Comparison of ENCODE assay signal across 13 mouse cellular contexts in the genomic region with DNA sequence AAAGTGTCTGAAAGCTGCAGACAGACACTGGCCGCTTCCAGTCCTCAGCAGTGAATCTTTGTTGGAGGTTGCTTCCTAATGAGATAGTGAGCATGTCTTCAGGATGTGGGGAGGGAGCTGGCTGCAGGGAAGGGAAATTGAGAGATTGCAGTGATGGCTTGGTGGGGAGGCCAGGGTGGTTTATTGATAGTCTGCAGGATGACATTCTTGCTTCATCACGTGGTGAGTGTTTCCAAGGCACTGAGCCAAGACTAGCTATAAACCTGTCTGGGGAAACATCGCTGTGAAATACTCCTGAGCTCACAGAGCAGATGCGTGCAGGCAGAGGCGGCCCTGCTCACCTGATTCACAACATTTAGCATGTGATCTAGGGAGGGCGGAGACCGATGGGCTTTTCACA. TPM values are rescaled to one million over a fixed set of nuclear protein-coding genes. Genes with fewer than 3 reads are reported as not detected.
DNase-seq lines count a peak whose midpoint lies in the region; ATAC-seq and TF ChIP-seq lines count a peak whose summit lies in the region.
"Had no signal": no experiment of that assay in that cellular context is flagged by ENCODE, and none has a peak within 500 bp of the region (broad histone marks: within the 10 kb centered on the region; RNA-seq: fewer than 3 reads in every experiment).

No protein-coding gene starts in this region.

- peaks cover 21% of the 10 kb centered on the region for H3K4me1 ChIP-seq in cerebellum, adult 2 months (ENCODE audit: control insufficient read depth, insufficient read depth, low read length)
- H3K4me1 ChIP-seq in liver, embryonic 11.5 days (replicated peaks; ENCODE audit: control insufficient read depth, insufficient read depth, low read length), result no peaks in the 10 kb centered on the region
- H3K4me1 ChIP-seq in hindbrain, embryonic 16.5 days (ENCODE audit: control insufficient read depth, insufficient read depth, low read depth, low read length), result no peaks in the 10 kb centered on the region
- peaks cover 8% of the 10 kb centered on the region; the same call in 1 of the 2 replicates for H3K4me1 ChIP-seq in limb, embryonic 14.5 days (ENCODE audit: control insufficient read depth, insufficient read depth, low read length)
- H3K4me1 ChIP-seq: midbrain, embryonic 12.5 days had no signal

- no peak for TF ChIP-seq POLR2A in cerebellum, adult 2 months (IDR thresholded peaks at IDR 0.05; ENCODE audit: borderline replicate concordance, insufficient read depth, low read length)
- no peak for TF ChIP-seq POLR2A in limb, embryonic 14.5 days (IDR thresholded peaks at IDR 0.05; ENCODE audit: borderline replicate concordance, extremely low read depth, insufficient read depth, insufficient read length)

- no peak for TF ChIP-seq CTCF in cerebellum, adult 2 months (IDR thresholded peaks at IDR 0.05; ENCODE audit: borderline replicate concordance, insufficient read depth, low read depth, low read length)

- ATAC-seq in liver, embryonic 11.5 days (replicated peaks; ENCODE audit: low FRiP score), result no peak
- ATAC-seq in hindbrain, embryonic 16.5 days, result peak; percentile 77
- peak; percentile 76 for ATAC-seq in limb, embryonic 14.5 days (ENCODE audit: low FRiP score, low read depth)
- ATAC-seq: Patski had no signal

- no peak overlapping the region for H3K4me3 ChIP-seq in cerebellum, adult 2 months (replicated peaks; ENCODE audit: insufficient read depth, low read depth, low read length)
- no peak overlapping the region for H3K4me3 ChIP-seq in liver, embryonic 11.5 days (ENCODE audit: low read depth, low read length)
- no peak overlapping the region for H3K4me3 ChIP-seq in hindbrain, embryonic 16.5 days (ENCODE audit: low read length)
- no peak overlapping the region for H3K4me3 ChIP-seq in limb, embryonic 14.5 days (replicated peaks; ENCODE audit: low read length)
- H3K4me3 ChIP-seq: erythroblast, embryonic 14.5 days; limb, embryonic 15.5 days; midbrain, embryonic 12.5 days had no signal

- H3K27me3 ChIP-seq in cerebellum, adult 2 months (ENCODE audit: control insufficient read depth, insufficient read depth, low read length), result no peaks in the 10 kb centered on the region
- no peaks in the 10 kb centered on the region for H3K27me3 ChIP-seq in liver, embryonic 11.5 days (replicated peaks; ENCODE audit: control insufficient read depth, insufficient read depth, low read length)
- H3K27me3 ChIP-seq in hindbrain, embryonic 16.5 days (replicated peaks; ENCODE audit: control insufficient read depth, insufficient read depth, low read length), result no peaks in the 10 kb centered on the region
- no peaks in the 10 kb centered on the region for H3K27me3 ChIP-seq in limb, embryonic 14.5 days (ENCODE audit: control insufficient read depth, insufficient read depth, low read length)
- H3K27me3 ChIP-seq: limb, embryonic 15.5 days; midbrain, embryonic 12.5 days had no signal

- no peak overlapping the region for H3K4me2 ChIP-seq in liver, embryonic 11.5 days
- H3K4me2 ChIP-seq in hindbrain, embryonic 16.5 days (ENCODE audit: low read length), result no peak overlapping the region
- H3K4me2 ChIP-seq in limb, embryonic 14.5 days (replicated peaks; ENCODE audit: low read depth, low read length, severe bottlenecking), result no peak overlapping the region
- H3K4me2 ChIP-seq: limb, embryonic 15.5 days; midbrain, embryonic 12.5 days had no signal

- H3K9me3 ChIP-seq in liver, embryonic 11.5 days (ENCODE audit: control insufficient read depth, low read length), result no peaks in the 10 kb centered on the region
- H3K9me3 ChIP-seq in hindbrain, embryonic 16.5 days (ENCODE audit: control insufficient read depth, low read length), result no peaks in the 10 kb centered on the region
- no peaks in the 10 kb centered on the region for H3K9me3 ChIP-seq in limb, embryonic 14.5 days (ENCODE audit: control insufficient read depth, low read length)
- H3K9me3 ChIP-seq: limb, embryonic 15.5 days; midbrain, embryonic 12.5 days had no signal

- H3K9ac ChIP-seq in liver, embryonic 11.5 days (ENCODE audit: low read depth, low read length), result no peak overlapping the region
- H3K9ac ChIP-seq in hindbrain, embryonic 16.5 days (ENCODE audit: low read depth, low read length), result no peak overlapping the region
- H3K9ac ChIP-seq in limb, embryonic 14.5 days (ENCODE audit: low read depth, low read length, severe bottlenecking), result no peak overlapping the region
- H3K9ac ChIP-seq: limb, embryonic 15.5 days; midbrain, embryonic 12.5 days had no signal

- no peak overlapping the region for H3K27ac ChIP-seq in cerebellum, adult 2 months (ENCODE audit: insufficient read depth, low read length)
- H3K27ac ChIP-seq in liver, embryonic 11.5 days (ENCODE audit: low read depth, low read length), result no peak overlapping the region
- no peak overlapping the region for H3K27ac ChIP-seq in hindbrain, embryonic 16.5 days (ENCODE audit: low read depth, low read length)
- no peak overlapping the region for H3K27ac ChIP-seq in limb, embryonic 14.5 days (replicated peaks; ENCODE audit: low read depth, low read length)
- H3K27ac ChIP-seq: limb, embryonic 15.5 days; midbrain, embryonic 12.5 days had no signal

- H3K36me3 ChIP-seq in liver, embryonic 11.5 days (ENCODE audit: control insufficient read depth, insufficient read depth, low read length), result no peaks in the 10 kb centered on the region
- H3K36me3 ChIP-seq in hindbrain, embryonic 16.5 days (ENCODE audit: control insufficient read depth, insufficient read depth, low read length), result no peaks in the 10 kb centered on the region
- no peaks in the 10 kb centered on the region for H3K36me3 ChIP-seq in limb, embryonic 14.5 days (ENCODE audit: control insufficient read depth, insufficient read depth, low read length)
- H3K36me3 ChIP-seq: limb, embryonic 15.5 days; midbrain, embryonic 12.5 days had no signal

- 73% methylated on average over 7 of the region's 7 CpGs for WGBS in cerebellum, adult 2 months
- 59% methylated on average over 7 of the region's 7 CpGs for WGBS in liver, embryonic 11.5 days
- 57% methylated on average over 7 of the region's 7 CpGs for WGBS in hindbrain, embryonic 16.5 days
- 24% methylated on average over 7 of the region's 7 CpGs for WGBS in limb, embryonic 14.5 days

- DNase-seq in cerebellum, postnatal 10 days, result peak; percentile 21 to 39
- no peak for DNase-seq in cerebellum, adult 2 months
- DNase-seq in liver, result peak; percentile 21
- no peak for DNase-seq in liver, embryonic 11.5 days (ENCODE audit: low spot score)
- DNase-seq in limb, embryonic 14.5 days (ENCODE audit: low spot score), result peak; percentile 75
- no peak for DNase-seq in frontal cortex, postnatal 14 days (ENCODE audit: low spot score in 2 of 2)
- no peak for DNase-seq in thymus, postnatal 25 days
- DNase-seq: right cerebral cortex, postnatal 25 days had no signal

RNA-seq across cellular contexts. Expression of gene Ntf3, which starts 36.2 kb away (rescaled TPM):
- polyA plus RNA-seq in cerebellum, adult 2 months (2012; rRNA removed), result 7.9 and 11.8 TPM in 2 replicates
- 6.1 and 6.2 TPM in 2 replicates for polyA plus RNA-seq in liver, embryonic 11.5 days (2014; fragmentation: Nextera tagmentation; extraction: Ambion mirVana)
- 5.2 and 5.5 TPM in 2 replicates for polyA plus RNA-seq in hindbrain, embryonic 16.5 days (2015; fragmentation: Nextera tagmentation; extraction: Ambion mirVana)
- polyA plus RNA-seq in limb, embryonic 14.5 days (2012; rRNA removed), result 18.6 and 19.4 TPM in 2 replicates
- polyA plus RNA-seq in limb, embryonic 14.5 days (2014; fragmentation: Nextera tagmentation; extraction: Ambion mirVana), result 21.5 and 25.0 TPM in 2 replicates
- polyA plus RNA-seq: erythroblast, embryonic 14.5 days; Patski had no signal

Comparison
In these comparisons a context has a peak if more than half of its experiments do, and no peak if none do; other contexts are left out.
1. DNase-seq: peak in cerebellum, postnatal 10 days (2 of 2), liver (single experiment) and limb, embryonic 14.5 days (single experiment); none in cerebellum, adult 2 months (0 of 2), liver, embryonic 11.5 days (single experiment), frontal cortex, postnatal 14 days (0 of 2) and thymus, postnatal 25 days (single experiment).